Mouse (Mus musculus) intestine, postnatal 0 days (tissue): ENCODE data around the gene 1700067K01Rik. TPM values are rescaled to one million over a fixed set of nuclear protein-coding genes. Genes with fewer than 3 reads are reported as not detected.

ENCODE experiments used
- ATAC-seq: fragments of 200-750 bp; cut with Nextera tagmentation; 2 replicates; pipeline ENCODE4 v1.8.0; 2017; ENCODE audit warnings: mild to moderate bottlenecking, moderate TSS enrichment, moderate library complexity
- H3K27ac ChIP-seq: fragments of 300-500 bp; sonication (generic); 2 replicates; pipeline ENCODE4 v1.5.1; 2014; ENCODE audit warnings: mild to moderate bottlenecking, low read depth, low read length, moderate library complexity
- H3K27me3 ChIP-seq: fragments of 300-500 bp; sonication (generic); replicated peaks from 2 replicates; pipeline ENCODE4 v1.6.1; 2014; ENCODE audit warnings: low read length, mixed read lengths; ENCODE audit not compliant: control insufficient read depth, insufficient read depth
- H3K36me3 ChIP-seq: fragments of 300-500 bp; sonication (generic); 2 replicates; pipeline ENCODE4 v1.6.1; 2014; ENCODE audit warnings: mild to moderate bottlenecking, moderate library complexity; ENCODE audit not compliant: control insufficient read depth, insufficient read depth
- H3K4me1 ChIP-seq: fragments of 300-500 bp; sonication (generic); replicated peaks from 2 replicates; pipeline ENCODE4 v1.6.1; 2014; ENCODE audit warnings: antibody characterized with exemption, low read length, mixed read lengths; ENCODE audit not compliant: control insufficient read depth, insufficient read depth
- H3K4me2 ChIP-seq: fragments of 300-500 bp; sonication (generic); replicated peaks from 2 replicates; pipeline ENCODE4 v1.6.1; 2014; ENCODE audit warnings: low read depth, mild to moderate bottlenecking, moderate library complexity
- H3K4me3 ChIP-seq: fragments of 300-500 bp; sonication (generic); 2 replicates; pipeline ENCODE4 v1.5.1; 2014; ENCODE audit warnings: low read depth, low read length
- H3K9ac ChIP-seq: fragments of 300-500 bp; sonication (generic); 2 replicates; pipeline ENCODE4 v1.6.1; 2014; ENCODE audit warnings: mild to moderate bottlenecking, low read depth, low read length
- H3K9me3 ChIP-seq: fragments of 300-500 bp; sonication (generic); 2 replicates; pipeline ENCODE4 v1.6.1; 2016; ENCODE audit warnings: mixed run types; ENCODE audit not compliant: control insufficient read depth
- CTCF ChIP-seq: sonication (generic); IDR thresholded peaks from 2 replicates; pipeline ENCODE4 v1.5.1; 2016; ENCODE audit warnings: low read depth, mild to moderate bottlenecking, control low read depth, antibody characterized with exemption, moderate library complexity
- WGBS: fragments of 180-500 bp; shearing (Covaris S2); extraction: QIAGEN DNeasy Blood & Tissue Kit; methylation state at CpG from one replicate; pipeline ENCODE4 v1.1.7; 2014; 5-methylcytosine and 5-hydroxymethylcytosine counted together
- polyA plus RNA-seq: library from polyadenylated mRNA; unstranded; fragments of >200 nt; fragmentation: Nextera tagmentation; extraction: Ambion mirVana; gene quantifications from 2 replicates; pipeline ENCODE4 v1.2.1, GENCODE M21; 2015

The 1700067K01Rik gene
- polyA plus RNA-seq, 1 experiment from 2014 or later, result 0.86 TPM

DNA sequence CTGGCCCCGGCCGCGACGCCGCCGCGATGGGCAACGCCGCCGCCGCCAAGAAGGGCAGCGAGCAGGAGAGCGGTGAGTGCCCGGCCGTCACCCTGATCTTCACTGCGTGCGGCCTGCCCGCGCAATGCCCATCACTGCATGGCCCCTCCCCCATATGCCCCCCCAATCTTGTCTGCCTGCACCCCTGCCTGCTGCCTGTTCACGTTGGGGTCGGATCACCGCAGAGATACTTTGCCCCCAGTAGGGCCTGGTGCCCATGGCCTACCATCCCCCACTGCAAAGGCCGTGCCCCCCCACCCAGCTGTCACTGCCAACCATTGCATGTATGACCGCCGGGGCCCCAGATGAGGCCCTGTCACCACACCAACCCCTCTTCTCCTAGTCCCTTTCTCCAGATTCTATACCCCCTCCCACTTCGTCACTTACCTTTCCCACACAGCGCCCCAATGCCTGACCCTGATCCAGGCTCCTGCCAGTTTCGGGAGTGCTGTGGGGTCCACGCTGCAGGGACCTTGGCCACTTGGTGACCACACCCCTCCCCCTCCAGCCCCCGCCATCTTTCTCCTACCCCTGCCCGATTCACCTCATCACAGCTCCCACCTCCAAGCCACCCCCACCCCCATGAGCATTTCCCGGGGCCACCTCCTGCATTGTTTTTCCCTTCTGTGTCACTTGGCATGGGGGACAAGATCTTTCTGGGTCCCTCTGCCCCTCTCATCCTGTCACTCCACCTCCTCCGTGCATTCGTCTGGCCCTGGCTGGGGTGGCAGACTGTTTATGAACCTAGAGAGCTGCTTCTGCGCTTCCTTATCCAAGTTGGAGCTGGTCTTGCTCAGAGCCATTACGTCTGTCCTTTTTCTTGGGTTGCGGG lies 27.9 kb upstream of the 1700067K01Rik start:
- Histone ChIP-seq H3K9me3 (no peaks in the 10 kb centered on the region), H3K4me3 (peak overlapping the region; percentile 95), H3K4me2 (peak overlapping the region; percentile 96), H3K27me3 (no peaks in the 10 kb centered on the region), H3K27ac (peak overlapping the region; percentile 68), H3K4me1 (peaks cover 5% of the 10 kb centered on the region; the same call in 1 of the 2 replicates), H3K36me3 (0 out of 2 replicates have a peak, but pooled peaks cover 3% of the 10 kb centered on the region), H3K9ac (peak overlapping the region; percentile 83)
- ATAC-seq, result no peak
- no peak for TF ChIP-seq CTCF
- WGBS, result 3% methylated on average over 34 of the region's 37 CpGs

DNA sequence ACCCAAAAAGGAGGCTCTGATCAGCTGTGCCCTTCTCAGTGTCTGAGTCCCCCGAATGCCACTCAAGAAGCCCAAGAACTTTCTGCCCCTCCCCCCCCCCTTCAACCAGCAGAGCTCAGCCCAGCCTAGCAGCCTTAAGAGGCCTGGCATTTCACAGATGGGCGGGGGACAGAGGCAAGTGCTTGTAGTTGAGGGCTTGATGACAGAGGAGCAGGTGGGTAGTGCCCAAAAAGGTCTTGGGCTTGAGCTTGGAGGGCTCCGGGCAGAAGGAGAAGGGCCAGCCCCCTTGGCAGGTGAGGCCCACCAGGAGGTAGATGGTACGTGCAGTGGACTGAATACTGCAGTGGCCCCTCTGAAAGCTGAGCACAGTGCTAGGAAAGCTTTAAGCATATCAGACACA lies 26.8 kb upstream of the 1700067K01Rik start:
- Histone ChIP-seq H3K4me2 (0 out of 2 replicates have a peak overlapping the region, but pooled peaks have one; percentile 96), H3K36me3 (no peaks in the 10 kb centered on the region), H3K9ac (no peak overlapping the region), H3K27me3 (no peaks in the 10 kb centered on the region), H3K27ac (no peak overlapping the region), H3K4me3 (no peak overlapping the region), H3K4me1 (peaks cover 5% of the 10 kb centered on the region; the same call in 1 of the 2 replicates), H3K9me3 (no peaks in the 10 kb centered on the region)
- no peak for TF ChIP-seq CTCF
- 86% methylated on average over 4 of the region's 4 CpGs for WGBS
- ATAC-seq, result no peak

- H3K4me1 ChIP-seq, result peaks cover 5% of the 10 kb centered on the region; the same call in 1 of the 2 replicates
- no peak overlapping the region for H3K4me3 ChIP-seq
- H3K4me2 ChIP-seq, result no peak overlapping the region
- H3K9ac ChIP-seq, result no peak overlapping the region
- no peaks in the 10 kb centered on the region for H3K9me3 ChIP-seq
- H3K27ac ChIP-seq, result no peak overlapping the region
- H3K36me3 ChIP-seq, result peaks cover 6% of the 10 kb centered on the region
- no peak for ATAC-seq
- no peaks in the 10 kb centered on the region for H3K27me3 ChIP-seq
- WGBS, result 89% methylated on average over 4 of the region's 4 CpGs
- peak; percentile 71 for TF ChIP-seq CTCF
Observed at GRCm38 (mm10) chr8:83976101-83976630, 25.1 kb upstream of the 1700067K01Rik start.

- H3K27me3 ChIP-seq, result no peaks in the 10 kb centered on the region
- H3K9me3 ChIP-seq, result no peaks in the 10 kb centered on the region
- H3K36me3 ChIP-seq, result peaks cover 13% of the 10 kb centered on the region
- H3K9ac ChIP-seq, result no peak overlapping the region
- TF ChIP-seq CTCF, result peak; percentile 41
- WGBS, result 80% methylated on average over 5 of the region's 5 CpGs
- no peak for ATAC-seq
- H3K27ac ChIP-seq, result no peak overlapping the region
- no peak overlapping the region for H3K4me2 ChIP-seq
- H3K4me3 ChIP-seq, result no peak overlapping the region
- peaks cover 5% of the 10 kb centered on the region; the same call in 1 of the 2 replicates for H3K4me1 ChIP-seq
Observed at GRCm38 (mm10) chr8:83976779-83977350, 24.4 kb upstream of the 1700067K01Rik start.

GRCm38 (mm10) chr8:83977646-83978045 lies 23.7 kb upstream of the 1700067K01Rik start:
- ATAC-seq, result no peak
- TF ChIP-seq CTCF, result no peak
- Histone ChIP-seq H3K27me3 (no peaks in the 10 kb centered on the region), H3K9ac (no peak overlapping the region), H3K4me2 (no peak overlapping the region), H3K27ac (no peak overlapping the region), H3K36me3 (peaks cover 17% of the 10 kb centered on the region), H3K4me1 (peaks cover 5% of the 10 kb centered on the region; the same call in 1 of the 2 replicates), H3K4me3 (no peak overlapping the region), H3K9me3 (no peaks in the 10 kb centered on the region)
- 46% methylated on average over 6 of the region's 6 CpGs for WGBS

GRCm38 (mm10) chr8:83978200-83978599 lies 23.1 kb upstream of the 1700067K01Rik start:
- Histone ChIP-seq H3K4me3 (no peak overlapping the region), H3K4me1 (peaks cover 5% of the 10 kb centered on the region; the same call in 1 of the 2 replicates), H3K9me3 (no peaks in the 10 kb centered on the region), H3K27me3 (no peaks in the 10 kb centered on the region), H3K4me2 (no peak overlapping the region), H3K9ac (no peak overlapping the region), H3K36me3 (peaks cover 23% of the 10 kb centered on the region), H3K27ac (no peak overlapping the region)
- TF ChIP-seq CTCF, result no peak
- ATAC-seq, result no peak
- WGBS, result 77% methylated on average over 9 of the region's 9 CpGs
